Mouse (Mus musculus): ENCODE data around the gene Tnrc6a. TPM values are rescaled to one million over a fixed set of nuclear protein-coding genes. Genes with fewer than 3 reads are reported as not detected.

Tnrc6a gene
- polyA plus RNA-seq, 1 experiment, result 19.8 TPM

GRCm38 (mm10) chr7:123191731-123192130 is 68.0 kb downstream of the Tnrc6a start:
- H3K27ac ChIP-seq (replicated peaks; ENCODE audit: low read depth, low read length), result no peak overlapping the region
- H3K4me1 ChIP-seq (ENCODE audit: control insufficient read depth, insufficient read depth, insufficient read length, low read length), result no peaks in the 10 kb centered on the region

DNA sequence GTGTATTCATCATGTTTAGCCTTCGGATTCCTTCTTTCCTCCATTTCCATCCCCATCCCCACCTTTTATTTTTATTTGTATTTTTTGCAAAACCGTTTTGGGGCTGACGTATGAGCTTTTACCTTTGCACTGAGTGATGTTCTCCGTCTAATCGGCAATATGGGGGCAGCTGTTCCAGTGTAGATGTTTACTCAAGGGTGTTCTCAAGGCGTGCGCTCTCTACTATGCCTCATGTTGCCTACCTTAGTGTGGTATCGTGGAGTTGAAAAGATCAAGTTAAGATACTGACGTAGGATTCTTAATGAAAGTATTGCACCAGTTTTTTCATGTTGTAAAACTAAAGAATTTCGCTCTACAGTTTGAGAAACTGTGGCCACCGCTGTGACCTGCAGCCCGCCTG is 69.5 kb downstream of the Tnrc6a start:
- no peak overlapping the region for H3K27ac ChIP-seq (replicated peaks; ENCODE audit: low read depth, low read length)
- no peak overlapping the region for H3K4me3 ChIP-seq (ENCODE audit: insufficient read depth, low read depth, low read length)
- no peaks in the 10 kb centered on the region for H3K4me1 ChIP-seq (ENCODE audit: control insufficient read depth, insufficient read depth, insufficient read length, low read length)

More at GRCm38 (mm10) chr7:123191731-123192130, 68.0 kb downstream of the Tnrc6a start:
- H3K4me3 ChIP-seq (ENCODE audit: insufficient read depth, low read depth, low read length), result no peak overlapping the region

DNA sequence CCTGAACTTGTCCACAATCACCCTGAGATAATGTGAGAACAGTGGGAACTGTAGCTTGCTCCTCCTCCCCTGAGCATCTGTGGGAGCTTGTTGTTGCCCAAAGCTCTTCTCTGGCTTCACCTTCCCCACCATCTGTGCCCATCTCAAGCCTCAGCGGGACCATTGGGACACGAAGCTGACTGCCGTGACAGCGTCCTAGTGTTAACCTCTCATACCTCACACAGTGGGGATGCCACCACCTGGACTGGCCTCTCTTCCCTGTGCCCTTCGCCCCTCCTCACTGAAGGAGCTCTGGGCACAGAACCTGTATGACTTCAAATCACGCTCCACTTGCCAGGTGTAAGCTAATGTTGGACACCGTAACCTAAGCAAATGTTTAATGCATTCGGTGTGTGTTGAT is 71.0 kb downstream of the Tnrc6a start:
- H3K27ac ChIP-seq (replicated peaks; ENCODE audit: low read depth, low read length), result no peak overlapping the region
- H3K4me1 ChIP-seq (ENCODE audit: control insufficient read depth, insufficient read depth, insufficient read length, low read length), result no peaks in the 10 kb centered on the region
- H3K4me3 ChIP-seq (ENCODE audit: insufficient read depth, low read depth, low read length), result no peak overlapping the region

DNA sequence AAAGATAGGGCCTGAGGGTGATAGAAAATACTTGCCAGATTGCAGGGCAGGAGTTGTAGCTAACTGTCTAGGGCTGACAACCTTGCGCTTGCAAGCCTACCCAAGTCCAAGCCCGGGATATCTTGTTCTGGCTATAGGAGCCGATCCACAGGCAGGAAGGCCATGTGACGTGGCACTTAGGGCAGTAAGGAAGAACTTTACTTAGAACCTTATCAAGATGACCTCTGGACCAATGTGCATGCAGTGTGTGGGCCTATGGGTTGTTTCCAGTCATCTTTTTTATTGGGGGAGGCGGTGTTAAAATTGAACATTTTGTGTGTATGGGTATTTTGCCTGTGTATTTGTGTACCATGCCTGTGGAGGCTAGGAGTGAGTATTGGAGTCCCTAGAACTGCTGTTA is 72.7 kb downstream of the Tnrc6a start:
- Histone ChIP-seq H3K27ac (replicated peaks; ENCODE audit: low read depth, low read length) (no peak overlapping the region), H3K4me1 (ENCODE audit: control insufficient read depth, insufficient read depth, insufficient read length, low read length) (no peaks in the 10 kb centered on the region), H3K4me3 (ENCODE audit: insufficient read depth, low read depth, low read length) (no peak overlapping the region)

- Histone ChIP-seq H3K4me1 (ENCODE audit: control insufficient read depth, insufficient read depth, insufficient read length, low read length) (no peaks in the 10 kb centered on the region), H3K27ac (replicated peaks; ENCODE audit: low read depth, low read length) (no peak overlapping the region), H3K4me3 (ENCODE audit: insufficient read depth, low read depth, low read length) (no peak overlapping the region)
Observed at GRCm38 (mm10) chr7:123198695-123199094, 75.0 kb downstream of the Tnrc6a start.

GRCm38 (mm10) chr7:123199151-123199550 is 75.5 kb downstream of the Tnrc6a start:
- H3K27ac ChIP-seq (replicated peaks; ENCODE audit: low read depth, low read length), result no peak overlapping the region
- H3K4me1 ChIP-seq (ENCODE audit: control insufficient read depth, insufficient read depth, insufficient read length, low read length), result no peaks in the 10 kb centered on the region
- no peak overlapping the region for H3K4me3 ChIP-seq (ENCODE audit: insufficient read depth, low read depth, low read length)

GRCm38 (mm10) chr7:123199656-123200206 is 76.0 kb downstream of the Tnrc6a start:
- H3K4me3 ChIP-seq (ENCODE audit: insufficient read depth, low read depth, low read length), result no peak overlapping the region
- H3K27ac ChIP-seq (replicated peaks; ENCODE audit: low read depth, low read length), result no peak overlapping the region
- H3K4me1 ChIP-seq (ENCODE audit: control insufficient read depth, insufficient read depth, insufficient read length, low read length), result no peaks in the 10 kb centered on the region

GRCm38 (mm10) chr7:123200722-123201121 is 77.0 kb downstream of the Tnrc6a start:
- Histone ChIP-seq H3K4me3 (ENCODE audit: insufficient read depth, low read depth, low read length) (no peak overlapping the region), H3K4me1 (ENCODE audit: control insufficient read depth, insufficient read depth, insufficient read length, low read length) (no peaks in the 10 kb centered on the region), H3K27ac (replicated peaks; ENCODE audit: low read depth, low read length) (no peak overlapping the region)

DNA sequence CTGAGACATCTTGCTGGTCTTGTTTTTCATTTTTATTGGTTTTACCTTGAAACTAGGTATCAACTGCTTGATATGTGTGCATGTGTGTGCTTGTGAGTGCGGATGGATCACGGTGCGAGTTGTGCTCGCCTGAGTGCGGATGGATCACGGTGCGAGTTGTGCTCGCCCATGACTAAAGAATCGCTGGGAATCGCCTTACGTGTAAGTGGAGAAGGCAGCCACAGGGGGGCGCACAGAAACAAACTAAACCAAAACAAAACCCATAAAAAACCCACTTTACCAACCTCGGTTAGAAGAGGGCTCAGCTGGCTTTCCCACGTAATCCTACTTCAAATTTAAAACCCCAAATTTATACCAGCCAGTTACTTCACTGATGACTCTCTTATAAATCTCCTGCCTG is 81.6 kb downstream of the Tnrc6a start:
- no peak overlapping the region for H3K4me3 ChIP-seq (ENCODE audit: insufficient read depth, low read depth, low read length)
- no peak overlapping the region for H3K27ac ChIP-seq (replicated peaks; ENCODE audit: low read depth, low read length)
- no peaks in the 10 kb centered on the region for H3K4me1 ChIP-seq (ENCODE audit: control insufficient read depth, insufficient read depth, insufficient read length, low read length)

DNA sequence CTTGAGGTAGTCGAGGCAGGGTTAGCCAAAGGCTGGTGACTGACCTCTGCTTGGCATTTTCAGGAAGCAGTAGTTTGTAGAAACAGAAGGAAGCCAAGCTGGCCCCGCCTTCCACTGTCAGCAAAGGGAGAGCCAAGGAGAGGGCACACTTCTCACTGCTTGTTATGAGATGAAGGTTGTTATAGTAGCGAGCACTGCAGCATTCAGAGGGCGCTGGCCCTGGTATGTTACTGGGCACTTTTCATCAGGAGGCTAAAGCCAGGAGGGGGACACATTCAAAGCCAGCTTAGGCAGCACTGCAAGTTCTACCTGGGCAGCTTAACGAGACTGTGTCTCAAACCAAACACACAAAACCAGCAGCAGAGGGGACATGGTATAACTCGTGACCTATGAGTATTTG is 83.9 kb downstream of the Tnrc6a start:
- H3K4me1 ChIP-seq (ENCODE audit: control insufficient read depth, insufficient read depth, insufficient read length, low read length), result no peaks in the 10 kb centered on the region
- H3K27ac ChIP-seq (replicated peaks; ENCODE audit: low read depth, low read length), result no peak overlapping the region
- H3K4me3 ChIP-seq (ENCODE audit: insufficient read depth, low read depth, low read length), result no peak overlapping the region

DNA sequence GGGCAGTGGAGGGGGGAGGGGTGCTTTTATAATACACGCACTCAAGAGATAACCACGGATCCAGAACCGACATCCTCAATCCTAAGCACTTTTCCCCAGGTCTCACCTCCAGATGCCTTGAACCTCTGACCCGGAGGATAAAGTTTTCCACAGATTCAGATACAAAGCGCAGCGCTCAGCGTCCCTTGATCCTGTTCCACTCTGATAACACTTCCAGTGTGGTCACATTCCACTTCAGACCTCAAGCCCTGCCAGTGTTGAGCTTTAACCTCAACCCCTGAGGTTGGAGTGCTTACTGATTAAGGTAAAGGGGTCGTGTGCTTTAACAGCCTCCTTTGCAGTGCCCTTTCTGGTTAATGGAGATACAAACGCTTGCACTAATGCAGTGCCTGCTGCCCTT is 86.2 kb downstream of the Tnrc6a start:
- Histone ChIP-seq H3K4me3 (ENCODE audit: insufficient read depth, low read depth, low read length) (no peak overlapping the region), H3K27ac (replicated peaks; ENCODE audit: low read depth, low read length) (no peak overlapping the region), H3K4me1 (ENCODE audit: control insufficient read depth, insufficient read depth, insufficient read length, low read length) (no peaks in the 10 kb centered on the region; the same call in 1 of the 2 replicates)

GRCm38 (mm10) chr7:123211461-123211860 is 87.8 kb downstream of the Tnrc6a start:
- Histone ChIP-seq H3K4me3 (ENCODE audit: insufficient read depth, low read depth, low read length) (no peak overlapping the region), H3K4me1 (ENCODE audit: control insufficient read depth, insufficient read depth, insufficient read length, low read length) (no peaks in the 10 kb centered on the region; the same call in 1 of the 2 replicates), H3K27ac (replicated peaks; ENCODE audit: low read depth, low read length) (no peak overlapping the region)

GRCm38 (mm10) chr7:123212316-123212715 is 88.6 kb downstream of the Tnrc6a start:
- no peak overlapping the region for H3K27ac ChIP-seq (replicated peaks; ENCODE audit: low read depth, low read length)
- no peak overlapping the region for H3K4me3 ChIP-seq (ENCODE audit: insufficient read depth, low read depth, low read length)
- H3K4me1 ChIP-seq (ENCODE audit: control insufficient read depth, insufficient read depth, insufficient read length, low read length), result no peaks in the 10 kb centered on the region; the same call in 1 of the 2 replicates

GRCm38 (mm10) chr7:123214365-123215075 is 90.8 kb downstream of the Tnrc6a start, which contains the start of gene Slc5a11:
Gene Slc5a11 (plus strand): TSS chr7:123214780.
- no peak within 1 kb of the TSS for H3K4me3 ChIP-seq (ENCODE audit: insufficient read depth, low read depth, low read length)
- no peaks in the 10 kb centered on the region; the same call in 1 of the 2 replicates for H3K4me1 ChIP-seq (ENCODE audit: control insufficient read depth, insufficient read depth, insufficient read length, low read length)
- no peak within 1 kb of the TSS for H3K27ac ChIP-seq (replicated peaks; ENCODE audit: low read depth, low read length)

- H3K4me1 ChIP-seq (ENCODE audit: control insufficient read depth, insufficient read depth, insufficient read length, low read length), result no peaks in the 10 kb centered on the region; the same call in 1 of the 2 replicates
- H3K27ac ChIP-seq (replicated peaks; ENCODE audit: low read depth, low read length), result no peak overlapping the region
- H3K4me3 ChIP-seq (ENCODE audit: insufficient read depth, low read depth, low read length), result no peak overlapping the region
Observed at GRCm38 (mm10) chr7:123215138-123215537, 91.5 kb downstream of the Tnrc6a start.
